Mouse (Mus musculus): ENCODE measurements around the gene Morc2a.

The Morc2a gene

GRCm38 (mm10) chr11:3684232-3684631 is 35.2 kb downstream of the Morc2a start:
- DNase-seq (ENCODE audit: low read depth, low spot score): no peak

- no peak for DNase-seq (ENCODE audit: low read depth, low spot score)
Measured at GRCm38 (mm10) chr11:3684723-3685430, 35.9 kb downstream of the Morc2a start.

- DNase-seq (ENCODE audit: low read depth, low spot score): no peak
Measured at GRCm38 (mm10) chr11:3685431-3685830, 36.4 kb downstream of the Morc2a start.

- no peak for DNase-seq (ENCODE audit: low read depth, low spot score)
Measured at GRCm38 (mm10) chr11:3686318-3686717, 37.3 kb downstream of the Morc2a start.

DNA sequence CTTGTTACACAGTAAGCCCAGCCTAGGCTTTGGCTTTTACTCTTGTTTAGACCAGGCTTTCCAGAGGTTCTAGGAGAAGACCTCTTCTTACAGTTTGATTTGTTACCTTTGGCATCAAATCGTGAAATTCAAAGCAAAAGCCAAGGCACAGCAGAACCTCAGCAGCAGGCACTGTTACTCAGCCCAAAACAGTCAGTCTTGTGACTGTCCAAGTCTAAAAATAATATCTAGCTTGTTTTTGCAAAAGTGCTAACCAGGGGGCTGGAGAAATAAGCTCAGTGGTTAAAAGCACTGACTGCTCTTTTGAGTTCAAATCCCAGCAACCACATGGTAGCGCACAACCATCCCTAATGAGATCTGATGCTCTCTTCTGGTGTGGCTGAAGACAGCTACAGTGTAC is 37.9 kb downstream of the Morc2a start:
- no peak for DNase-seq (ENCODE audit: low read depth, low spot score)

GRCm38 (mm10) chr11:3691746-3692145 is 42.8 kb downstream of the Morc2a start:
- no peak for DNase-seq (ENCODE audit: low read depth, low spot score)

DNA sequence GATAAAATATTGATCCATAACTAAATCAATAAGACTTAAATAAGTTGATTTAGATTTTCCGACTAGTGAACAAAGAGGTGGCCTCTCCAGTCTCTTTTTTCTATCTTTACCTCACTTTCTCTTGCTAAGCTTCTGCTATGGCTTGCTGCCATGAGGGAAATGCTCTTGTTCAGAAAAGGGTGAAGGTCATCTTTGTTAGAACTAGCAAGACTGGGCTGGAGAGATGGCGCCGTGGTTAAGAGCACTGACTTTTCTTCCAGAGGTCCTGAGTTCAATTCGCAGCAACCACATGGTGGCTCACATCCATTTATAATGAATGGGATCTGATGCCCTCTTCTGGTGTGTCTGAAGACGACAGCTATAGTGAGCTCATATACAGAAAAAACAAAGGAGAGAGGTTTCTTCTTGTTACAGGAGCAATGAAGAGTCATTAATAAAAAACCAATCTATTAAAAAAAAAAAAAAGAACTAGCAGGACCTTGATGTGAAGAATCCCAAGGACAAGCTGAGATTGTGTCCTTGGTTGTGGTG is 47.2 kb downstream of the Morc2a start:
- no peak for DNase-seq (ENCODE audit: low read depth, low spot score)

DNA sequence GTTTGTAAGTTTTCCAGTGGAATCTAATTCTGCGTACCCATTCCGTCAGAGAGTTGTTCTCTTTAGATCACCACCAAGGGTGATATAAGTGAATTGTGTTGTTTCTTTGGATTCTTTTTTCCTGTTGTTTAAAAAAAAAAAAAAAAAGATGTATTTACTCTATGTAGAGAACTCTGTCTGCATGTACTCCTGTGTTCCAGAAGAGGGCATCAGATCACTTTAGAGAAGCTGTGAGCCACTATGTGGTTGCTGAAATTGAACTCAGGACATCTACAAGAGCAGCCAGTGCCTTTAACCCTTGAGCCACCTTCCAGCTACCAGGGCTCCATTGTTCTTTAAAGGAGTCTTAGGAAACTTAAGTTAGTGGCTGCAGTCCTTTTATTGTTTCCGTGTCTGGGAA is 48.5 kb downstream of the Morc2a start:
- no peak for DNase-seq (ENCODE audit: low read depth, low spot score)

GRCm38 (mm10) chr11:3703089-3703992 is 54.4 kb downstream of the Morc2a start:
- DNase-seq (ENCODE audit: low read depth, low spot score): no peak

DNA sequence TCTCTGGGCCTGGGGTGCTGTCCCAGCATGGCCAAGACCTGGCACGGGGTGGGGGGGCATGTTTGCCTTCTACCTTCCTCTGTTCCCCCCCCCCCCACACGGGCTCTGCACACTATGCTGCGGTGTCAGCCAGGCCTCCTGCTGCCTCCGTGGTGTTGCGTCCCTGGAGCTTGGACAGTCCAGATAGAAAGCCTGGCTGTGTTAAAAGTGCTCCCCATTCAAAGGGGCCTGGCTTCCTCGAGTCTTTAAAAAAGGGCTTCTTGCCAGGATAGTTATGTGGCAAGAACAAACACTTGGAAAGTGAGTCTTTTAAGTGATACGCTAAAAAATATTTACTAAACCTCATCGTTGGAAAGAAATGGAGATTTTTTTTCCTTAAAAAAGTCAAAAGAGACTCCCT is 55.4 kb downstream of the Morc2a start:
- DNase-seq (ENCODE audit: low read depth, low spot score): no peak

DNA sequence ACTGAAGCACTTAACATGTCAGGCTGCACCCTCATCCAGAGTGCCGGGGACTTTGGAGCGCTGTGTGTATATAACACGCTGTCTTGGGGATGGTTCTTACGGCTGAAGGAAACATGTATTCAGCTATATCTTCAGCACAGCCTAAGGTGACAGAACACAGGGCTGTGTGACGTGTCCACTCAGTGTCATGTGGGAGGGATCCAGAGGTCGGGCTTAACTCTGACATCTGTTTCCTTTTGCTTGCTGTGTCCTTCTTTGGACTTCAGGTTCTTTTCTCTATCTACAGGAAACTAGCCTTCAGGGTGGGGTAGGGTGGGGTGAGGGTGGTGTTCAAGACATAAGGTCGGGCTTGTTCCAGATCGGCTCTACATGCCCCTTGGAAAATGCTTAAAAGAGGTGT is 58.1 kb downstream of the Morc2a start:
- DNase-seq (ENCODE audit: low read depth, low spot score): no peak

DNA sequence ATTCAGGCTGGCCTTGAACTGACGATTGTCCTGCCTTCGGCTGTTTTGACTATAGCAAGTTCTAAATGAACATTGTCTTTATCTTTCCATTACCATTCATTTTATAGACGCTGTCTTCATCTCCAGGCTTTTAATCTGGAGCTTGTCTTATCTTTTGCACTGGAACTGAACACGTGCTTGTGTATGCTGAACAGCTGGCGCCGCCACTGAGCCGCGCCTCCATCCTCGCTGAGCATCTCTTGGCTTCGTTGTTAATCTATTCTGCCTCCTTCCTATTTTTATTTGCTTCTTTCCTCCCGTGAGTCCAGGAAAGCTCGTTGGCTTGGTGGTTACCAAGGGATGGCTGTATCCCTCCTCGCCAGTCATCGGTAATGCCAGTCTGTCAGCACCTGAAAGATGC is 61.2 kb downstream of the Morc2a start:
- no peak for DNase-seq (ENCODE audit: low read depth, low spot score)

DNA sequence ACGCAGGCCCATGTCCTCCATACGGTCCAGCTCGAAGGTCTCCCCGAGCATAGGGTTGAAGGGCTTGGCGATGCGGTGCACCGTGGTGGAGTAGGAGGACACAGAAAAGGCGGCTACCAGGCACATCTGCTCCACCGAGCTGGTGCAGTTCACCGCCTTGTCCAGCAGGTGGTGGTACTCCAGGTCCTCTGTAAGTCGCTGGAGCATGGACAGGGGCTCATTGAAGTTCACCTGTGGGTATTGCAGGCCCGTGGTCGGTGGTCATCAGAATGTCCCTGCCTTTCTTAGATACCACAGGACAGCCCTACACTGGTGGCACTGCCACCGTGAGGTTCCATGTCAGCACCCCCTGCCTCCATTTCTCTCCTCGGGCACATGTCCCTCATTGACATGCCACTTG is 65.5 kb downstream of the Morc2a start:
- no peak for DNase-seq (ENCODE audit: low read depth, low spot score)

DNA sequence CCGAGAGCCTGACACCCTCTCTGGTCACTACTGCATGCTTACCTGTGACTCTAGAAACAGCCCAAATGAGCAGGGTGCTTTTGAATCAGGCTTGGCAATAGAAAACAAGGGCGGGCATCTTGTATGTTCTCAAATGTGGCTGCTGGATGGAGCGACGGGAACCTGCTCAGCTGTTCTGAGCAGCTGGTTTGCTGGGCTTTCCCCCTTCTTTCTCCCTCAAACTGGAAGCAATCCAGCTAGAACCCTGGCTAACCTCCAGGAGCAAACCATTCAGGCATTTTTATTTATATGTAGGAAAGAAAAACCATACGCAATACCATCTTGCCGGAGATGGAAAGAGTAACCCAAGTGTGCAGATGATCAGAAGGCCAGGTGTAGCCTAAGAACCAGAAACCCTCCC is 67.7 kb downstream of the Morc2a start:
- DNase-seq (ENCODE audit: low read depth, low spot score): no peak

GRCm38 (mm10) chr11:3722036-3722435 is 73.0 kb downstream of the Morc2a start:
- DNase-seq (ENCODE audit: low read depth, low spot score): peak; percentile 88

GRCm38 (mm10) chr11:3722861-3723260 is 73.9 kb downstream of the Morc2a start:
- DNase-seq (ENCODE audit: low read depth, low spot score): peak; percentile 88

DNA sequence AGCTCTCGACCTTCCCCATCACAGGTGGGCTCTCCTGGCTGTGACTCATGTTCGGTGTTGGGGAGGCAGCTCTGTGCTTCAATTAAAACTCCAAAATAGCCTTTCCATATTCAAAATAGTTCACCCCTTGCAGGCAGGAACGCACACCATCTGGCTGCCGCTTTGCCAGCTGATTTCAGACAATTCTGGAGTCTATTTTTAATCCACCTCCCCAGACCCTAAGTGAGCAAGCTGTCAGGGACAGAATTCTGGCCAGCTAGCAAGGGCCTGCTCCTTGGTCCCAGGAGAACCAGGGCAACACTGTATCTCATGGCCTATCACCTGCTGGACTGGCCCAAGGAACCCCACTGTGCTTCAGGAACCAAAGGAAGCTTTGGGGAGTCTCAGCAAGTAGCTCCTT is 74.9 kb downstream of the Morc2a start:
- no peak for DNase-seq (ENCODE audit: low read depth, low spot score)

DNA sequence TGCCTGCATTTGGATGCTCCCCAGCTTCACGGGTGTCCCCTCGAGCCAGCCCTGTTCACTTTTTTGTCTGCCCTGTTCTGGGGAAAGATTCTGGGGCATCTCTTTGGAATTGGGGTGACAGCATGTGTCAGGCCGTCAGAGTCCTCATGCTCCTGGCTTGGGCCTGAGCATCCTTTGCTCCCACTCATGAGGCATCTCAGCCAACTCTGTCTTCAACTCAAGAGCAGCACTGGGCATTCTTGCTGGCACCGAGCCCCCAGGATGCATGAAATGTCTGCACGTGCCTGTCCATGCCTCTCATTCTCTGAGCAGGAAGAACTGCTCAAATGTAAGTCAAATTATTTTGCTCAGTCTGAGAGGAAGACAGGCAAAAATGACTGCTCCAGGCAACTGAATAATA is 75.7 kb downstream of the Morc2a start:
- DNase-seq (ENCODE audit: low read depth, low spot score): no peak

- DNase-seq (ENCODE audit: low read depth, low spot score): no peak
Measured at GRCm38 (mm10) chr11:3725331-3726054, 76.5 kb downstream of the Morc2a start.

GRCm38 (mm10) chr11:3727438-3728105 is 78.6 kb downstream of the Morc2a start:
- no peak for DNase-seq (ENCODE audit: low read depth, low spot score)

DNA sequence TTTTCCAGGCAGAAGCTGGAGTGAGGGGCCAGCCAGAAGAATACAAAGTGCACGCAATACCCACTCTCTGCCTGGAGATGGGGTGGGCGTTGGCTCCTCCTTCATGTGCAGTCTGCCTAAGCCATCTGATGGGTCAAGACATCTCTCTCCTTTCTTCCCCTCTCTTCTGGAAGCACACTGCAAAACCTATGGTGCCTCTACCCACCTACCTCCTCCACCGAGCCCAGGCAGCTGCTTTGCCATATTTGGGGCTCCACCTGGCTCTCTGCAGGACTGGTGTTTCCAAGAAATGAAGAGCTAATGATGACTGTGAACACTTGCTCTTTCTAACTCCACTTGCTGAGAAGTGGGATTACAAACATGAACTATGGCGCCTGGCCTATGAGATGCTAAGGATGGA is 82.5 kb downstream of the Morc2a start:
- no peak for DNase-seq (ENCODE audit: low read depth, low spot score)

Measured in retina, adult 2 months (tissue).